Mouse (Mus musculus) embryonic facial prominence, embryonic 14.5 days (tissue): ENCODE data around the gene C1qbp. TPM values are rescaled to one million over a fixed set of nuclear protein-coding genes. Genes with fewer than 3 reads are reported as not detected.

Source experiments
- ATAC-seq: fragments of 200-750 bp; cut with Nextera tagmentation; 2 replicates; pipeline ENCODE4 v1.8.0; 2017; ENCODE audit warnings: low read depth, moderate number of reproducible peaks, moderate TSS enrichment
- DNase-seq: peaks from one replicate; pipeline ENCODE4 v3.0.0-alpha.2; 2015; ENCODE audit warnings: low spot score
- H3K27ac ChIP-seq: fragments of 300-500 bp; sonication (generic); replicated peaks from 2 replicates; pipeline ENCODE4 v1.5.1; 2014; ENCODE audit warnings: low read depth, mild to moderate bottlenecking, low read length, moderate library complexity
- H3K27me3 ChIP-seq: fragments of 300-500 bp; sonication (generic); replicated peaks from 2 replicates; pipeline ENCODE4 v1.6.1; 2014; ENCODE audit warnings: low read length; ENCODE audit not compliant: control insufficient read depth, insufficient read depth
- H3K36me3 ChIP-seq: fragments of 300-500 bp; sonication (generic); 2 replicates; pipeline ENCODE4 v1.6.1; 2014; ENCODE audit warnings: low read length, mixed read lengths; ENCODE audit not compliant: control insufficient read depth, insufficient read depth
- H3K4me1 ChIP-seq: fragments of 300-500 bp; sonication (generic); 2 replicates; pipeline ENCODE4 v1.6.1; 2014; ENCODE audit warnings: antibody characterized with exemption, low read length; ENCODE audit not compliant: control insufficient read depth, insufficient read depth
- H3K4me2 ChIP-seq: fragments of 300-500 bp; sonication (generic); 2 replicates; pipeline ENCODE4 v1.6.1; 2014; ENCODE audit warnings: low read depth, mild to moderate bottlenecking, low read length, moderate library complexity, mixed read lengths
- H3K4me3 ChIP-seq: fragments of 300-500 bp; sonication (generic); 2 replicates; pipeline ENCODE4 v1.5.1; 2014; ENCODE audit warnings: low read depth, mild to moderate bottlenecking, low read length
- H3K9ac ChIP-seq: fragments of 300-500 bp; sonication (generic); 2 replicates; pipeline ENCODE4 v1.6.1; 2014; ENCODE audit warnings: low read depth, mild to moderate bottlenecking, low read length, moderate library complexity, mixed read lengths
- H3K9me3 ChIP-seq: fragments of 300-500 bp; sonication (generic); 2 replicates; pipeline ENCODE4 v1.6.1; 2016; ENCODE audit warnings: low read length; ENCODE audit not compliant: control insufficient read depth
- WGBS: fragments of 180-500 bp; shearing (Covaris S2); extraction: QIAGEN DNeasy Blood & Tissue Kit; methylation state at CpG from one replicate; pipeline ENCODE4 v1.1.7; 2014; 5-methylcytosine and 5-hydroxymethylcytosine counted together
- polyA plus RNA-seq: library from polyadenylated mRNA; unstranded; fragments of >200 nt; fragmentation: Nextera tagmentation; extraction: Ambion mirVana; gene quantifications from 2 replicates; pipeline ENCODE4 v1.2.1, GENCODE M21; 2014

Gene C1qbp
- polyA plus RNA-seq, 1 experiment from 2014 or later, result 224 TPM

DNA sequence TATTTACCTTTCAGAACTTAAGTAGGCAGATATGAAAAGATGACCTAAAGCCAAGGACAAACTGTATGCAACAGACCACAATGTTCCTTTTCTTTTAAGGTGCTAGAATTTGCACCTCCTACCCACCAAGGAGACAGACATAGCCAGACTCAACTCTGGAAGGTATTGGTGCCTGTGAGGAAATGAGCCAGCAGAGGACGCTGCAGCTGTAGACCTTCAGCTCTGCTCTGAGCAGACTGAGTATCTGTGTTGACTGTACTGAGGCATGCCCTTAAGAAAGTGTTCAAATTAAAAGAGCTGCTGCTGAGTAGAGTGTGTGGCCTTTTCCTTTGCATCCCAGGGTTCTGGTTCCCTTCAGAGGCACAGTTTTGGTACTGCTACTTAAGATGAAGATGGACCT, 40.2 kb downstream of the C1qbp start:
- H3K4me1 ChIP-seq, result no peaks in the 10 kb centered on the region
- no peak overlapping the region for H3K4me2 ChIP-seq
- 78% methylated on average over 1 of the region's 1 CpGs for WGBS
- peaks cover 89% of the 10 kb centered on the region for H3K36me3 ChIP-seq
- no peak overlapping the region for H3K4me3 ChIP-seq
- no peaks in the 10 kb centered on the region for H3K27me3 ChIP-seq
- no peak for ATAC-seq
- H3K27ac ChIP-seq, result no peak overlapping the region
- H3K9me3 ChIP-seq, result no peaks in the 10 kb centered on the region
- no peak for DNase-seq
- H3K9ac ChIP-seq, result no peak overlapping the region

DNA sequence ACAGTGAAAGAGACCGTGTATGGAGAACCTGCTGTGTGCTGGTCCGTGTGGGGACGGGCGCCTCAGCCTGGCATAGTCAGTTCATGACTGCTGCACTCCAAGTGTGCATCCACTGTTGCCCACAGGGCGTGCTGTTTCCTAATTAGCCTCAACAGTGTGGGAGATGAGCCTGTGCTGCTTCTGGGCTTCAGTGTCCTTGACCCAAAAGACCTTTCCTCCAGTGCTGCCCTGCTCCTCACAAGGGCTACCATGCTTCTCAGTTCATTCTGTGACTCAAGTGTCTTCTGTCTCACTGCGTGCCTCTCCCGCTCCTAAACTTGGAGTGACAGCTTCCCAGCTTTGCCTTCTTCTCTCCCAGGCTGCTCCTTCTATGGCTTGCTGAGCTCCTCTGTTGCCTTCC, 47.5 kb downstream of the C1qbp start:
- Histone ChIP-seq H3K27me3 (no peaks in the 10 kb centered on the region), H3K4me3 (no peak overlapping the region), H3K9me3 (no peaks in the 10 kb centered on the region), H3K4me2 (no peak overlapping the region), H3K27ac (no peak overlapping the region), H3K9ac (no peak overlapping the region), H3K4me1 (no peaks in the 10 kb centered on the region), H3K36me3 (peaks cover 65% of the 10 kb centered on the region)
- 94% methylated on average over 7 of the region's 7 CpGs for WGBS
- DNase-seq (no peak), ATAC-seq (no peak)

DNA sequence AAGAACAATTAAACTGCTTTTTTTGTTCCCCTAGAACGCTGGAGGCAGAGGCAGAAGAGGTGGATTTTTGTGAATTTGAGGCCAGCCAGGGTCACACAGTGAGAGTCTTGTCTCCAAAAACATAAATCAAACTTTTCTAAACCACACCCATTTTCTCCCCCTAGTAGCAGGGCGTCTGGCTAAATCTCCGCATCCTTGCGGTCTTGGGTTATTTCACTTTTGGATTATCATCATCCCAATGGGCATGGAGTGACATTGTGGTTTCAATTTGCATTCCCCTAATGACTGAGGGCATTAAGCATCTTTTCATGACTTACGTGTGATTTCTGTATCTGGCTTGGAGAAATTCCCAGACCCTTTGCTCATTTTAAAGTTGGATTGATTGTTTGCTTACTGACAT, 51.4 kb downstream of the C1qbp start:
- Histone ChIP-seq H3K4me1 (no peaks in the 10 kb centered on the region), H3K36me3 (peaks cover 48% of the 10 kb centered on the region), H3K27ac (no peak overlapping the region), H3K9ac (no peak overlapping the region), H3K4me2 (no peak overlapping the region), H3K9me3 (no peaks in the 10 kb centered on the region), H3K4me3 (no peak overlapping the region), H3K27me3 (no peaks in the 10 kb centered on the region)
- no peak for ATAC-seq
- 79% methylated on average over 5 of the region's 5 CpGs for WGBS
- DNase-seq, result peak; percentile 5

Other genes starting within 250 kb of the C1qbp start
- gene Zfp3, start 218.8 kb downstream of the C1qbp start, polyA plus RNA-seq, result 7.0 and 7.3 TPM in 2 replicates
- 0.50 and 0.83 TPM in 2 replicates for gene Scimp, start 170.4 kb downstream of the C1qbp start, polyA plus RNA-seq
- 29.4 and 31.8 TPM in 2 replicates for gene Rabep1, start 138.2 kb downstream of the C1qbp start, polyA plus RNA-seq
- gene Nup88, start 13.1 kb downstream of the C1qbp start, polyA plus RNA-seq, result 118 TPM in 2 replicates
- gene Rpain, start 12.8 kb downstream of the C1qbp start, polyA plus RNA-seq, result 67.3 and 68.3 TPM in 2 replicates
- 20.3 and 21.3 TPM in 2 replicates for gene Dhx33, start 21.4 kb upstream of the C1qbp start, polyA plus RNA-seq
- 29.2 and 30.0 TPM in 2 replicates for gene Mis12, start 36.6 kb upstream of the C1qbp start, polyA plus RNA-seq
- 41.4 and 46.3 TPM in 2 replicates for gene Derl2, start 36.8 kb upstream of the C1qbp start, polyA plus RNA-seq
- 50.1 and 65.9 TPM in 2 replicates for gene 6330403K07Rik, start 50.5 kb upstream of the C1qbp start, polyA plus RNA-seq
- 0.26 TPM in 1 of 2 replicates, not detected in the other for gene Nlrp1a, start 161.7 kb upstream of the C1qbp start, polyA plus RNA-seq
- 0.04 and 0.08 TPM in 2 replicates for gene Nlrp1b, start 247.7 kb upstream of the C1qbp start, polyA plus RNA-seq